Mouse (Mus musculus) embryonic facial prominence, embryonic 12.5 days (tissue): Measurements from ENCODE around the gene Syt2. TPM values are rescaled to one million over a fixed set of nuclear protein-coding genes. Genes with fewer than 3 reads are reported as not detected.

Source experiments
- ATAC-seq: fragments of 200-750 bp; cut with Nextera tagmentation; 2 replicates; pipeline ENCODE4 v1.8.0; 2017; ENCODE audit not compliant: insufficient number of reproducible peaks, insufficient read depth, low FRiP score, low TSS enrichment
- H3K27ac ChIP-seq: fragments of 300-500 bp; sonication (generic); 2 replicates; pipeline ENCODE4 v1.5.1; 2016; ENCODE audit warnings: mild to moderate bottlenecking
- H3K27me3 ChIP-seq: fragments of 300-500 bp; sonication (generic); 2 replicates; pipeline ENCODE4 v1.6.1; 2016; ENCODE audit warnings: mild to moderate bottlenecking, moderate library complexity
- H3K36me3 ChIP-seq: fragments of 300-500 bp; sonication (generic); 2 replicates; pipeline ENCODE4 v1.6.1; 2016; ENCODE audit warnings: mild to moderate bottlenecking
- H3K4me1 ChIP-seq: fragments of 300-500 bp; sonication (generic); 2 replicates; pipeline ENCODE4 v1.6.1; 2016
- H3K4me2 ChIP-seq: fragments of 300-500 bp; sonication (generic); replicated peaks from 2 replicates; pipeline ENCODE4 v1.6.1; 2016; ENCODE audit warnings: mild to moderate bottlenecking, moderate library complexity
- H3K4me3 ChIP-seq: fragments of 300-500 bp; sonication (generic); 2 replicates; pipeline ENCODE4 v1.5.1; 2016; ENCODE audit warnings: mild to moderate bottlenecking
- H3K9ac ChIP-seq: fragments of 300-500 bp; sonication (generic); 2 replicates; pipeline ENCODE4 v1.6.1; 2016; ENCODE audit warnings: mild to moderate bottlenecking, moderate library complexity
- H3K9me3 ChIP-seq: fragments of 300-500 bp; sonication (generic); 2 replicates; pipeline ENCODE4 v1.6.1; 2016; ENCODE audit warnings: mild to moderate bottlenecking, moderate library complexity
- WGBS: fragments of 180-500 bp; shearing (Covaris S2); methylation state at CpG from one replicate; pipeline ENCODE4 v1.1.7; 2016; 5-methylcytosine and 5-hydroxymethylcytosine counted together
- polyA plus RNA-seq: library from polyadenylated mRNA; unstranded; fragments of >200 nt; fragmentation: Nextera tagmentation; extraction: Ambion mirVana; gene quantifications from 2 replicates; pipeline ENCODE4 v1.2.1, GENCODE M21; 2016

Syt2 gene
- polyA plus RNA-seq, 1 experiment from 2014 or later: 2.4 TPM

DNA sequence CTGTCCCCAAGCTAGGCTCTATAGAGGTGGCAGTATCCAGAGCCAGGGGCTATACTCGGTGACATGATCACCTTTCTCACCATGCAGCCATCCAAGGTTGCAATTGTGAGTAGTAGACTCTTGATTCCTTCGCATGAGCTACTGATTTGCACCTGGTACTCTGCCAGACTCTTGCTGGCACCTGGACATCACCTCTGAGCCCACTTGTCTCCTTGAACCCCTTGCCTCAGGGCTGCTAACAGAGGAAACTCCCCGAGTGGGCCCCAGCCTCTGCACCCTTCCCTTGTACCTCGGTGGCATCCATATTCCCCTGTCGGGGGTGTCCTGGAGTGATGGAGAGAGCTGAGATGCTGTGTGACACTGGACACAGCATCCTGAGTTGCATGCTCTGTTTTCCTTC lies 75.0 kb downstream of the Syt2 start:
- Histone ChIP-seq H3K27ac (no peak overlapping the region), H3K9ac (no peak overlapping the region)
- 75% methylated on average over 5 of the region's 5 CpGs for WGBS

DNA sequence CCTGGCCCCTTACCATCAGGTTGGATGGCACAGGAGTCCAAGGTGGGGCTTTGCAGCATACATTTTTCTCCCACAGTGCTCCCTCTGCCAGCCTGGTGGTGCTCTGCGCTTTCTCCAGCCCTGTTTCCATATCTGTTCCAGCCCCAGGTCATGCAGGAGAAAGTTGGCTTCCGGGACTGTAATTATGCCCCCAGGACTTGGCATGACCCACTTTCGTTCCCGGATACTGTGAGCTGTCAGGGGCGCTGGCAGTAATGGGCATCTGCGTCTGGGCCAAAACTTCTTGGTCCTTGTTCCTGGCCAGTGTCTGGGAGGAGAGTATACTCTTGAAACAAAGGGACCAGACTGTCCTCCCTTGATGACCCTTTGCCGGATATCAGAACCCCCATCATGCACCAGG lies 76.4 kb downstream of the Syt2 start:
- Histone ChIP-seq H3K9me3 (no peaks in the 10 kb centered on the region), H3K9ac (no peak overlapping the region), H3K36me3 (no peaks in the 10 kb centered on the region), H3K4me1 (no peaks in the 10 kb centered on the region), H3K27me3 (no peaks in the 10 kb centered on the region), H3K4me2 (no peak overlapping the region), H3K4me3 (no peak overlapping the region), H3K27ac (no peak overlapping the region)
- 80% methylated on average over 7 of the region's 7 CpGs for WGBS
- no peak for ATAC-seq

More for the DNA sequence above, 75.0 kb downstream of the Syt2 start:
- no peak for ATAC-seq
- Histone ChIP-seq H3K4me1 (no peaks in the 10 kb centered on the region), H3K36me3 (no peaks in the 10 kb centered on the region), H3K9me3 (no peaks in the 10 kb centered on the region), H3K4me3 (no peak overlapping the region), H3K4me2 (no peak overlapping the region), H3K27me3 (no peaks in the 10 kb centered on the region)

DNA sequence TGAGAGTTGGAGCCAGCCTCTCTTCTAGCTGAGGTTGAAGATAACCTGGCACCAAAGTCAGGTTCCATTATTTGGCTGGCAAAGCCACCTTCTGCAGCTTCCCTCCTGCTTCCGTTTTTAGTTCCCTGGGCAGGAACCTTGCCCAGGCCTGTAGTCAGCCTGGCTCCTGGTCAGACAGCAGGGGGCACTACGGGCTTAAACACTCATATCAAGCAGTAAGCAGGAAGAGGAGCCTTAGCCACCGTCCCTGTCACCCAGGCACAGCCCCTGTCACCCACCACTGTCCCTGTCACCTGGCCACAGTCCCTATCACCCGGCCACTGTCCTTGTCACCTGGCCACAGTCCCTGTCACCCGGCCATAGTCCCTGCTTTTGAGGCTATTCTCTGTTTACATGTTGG lies 78.8 kb downstream of the Syt2 start:
- no peak overlapping the region for H3K9ac ChIP-seq
- no peaks in the 10 kb centered on the region for H3K9me3 ChIP-seq
- H3K4me3 ChIP-seq: no peak overlapping the region
- H3K36me3 ChIP-seq: no peaks in the 10 kb centered on the region
- no peak for ATAC-seq
- H3K27me3 ChIP-seq: no peaks in the 10 kb centered on the region
- no peaks in the 10 kb centered on the region for H3K4me1 ChIP-seq
- H3K4me2 ChIP-seq: no peak overlapping the region
- WGBS: 42% methylated on average over 5 of the region's 5 CpGs
- no peak overlapping the region for H3K27ac ChIP-seq

DNA sequence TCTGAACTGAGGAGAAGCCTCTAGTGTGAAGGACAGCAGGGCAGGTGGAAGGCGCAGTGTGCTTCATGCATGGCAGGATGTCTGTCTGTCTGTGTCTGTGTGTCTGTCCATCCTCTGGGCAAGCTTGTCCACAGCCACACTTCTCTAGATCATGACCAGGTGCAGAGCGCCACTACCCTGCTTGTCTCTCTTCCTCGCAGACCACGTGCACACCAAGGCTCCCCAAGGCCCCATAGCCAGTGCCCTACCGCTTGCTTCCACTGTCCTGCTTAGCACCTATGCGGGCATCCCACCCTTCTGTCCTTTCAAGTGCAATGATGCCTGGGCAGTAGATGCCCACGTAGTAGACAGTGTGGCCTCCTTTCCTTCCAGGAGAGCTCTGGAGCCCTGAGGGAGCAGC lies 80.0 kb downstream of the Syt2 start:
- H3K9ac ChIP-seq: no peak overlapping the region
- ATAC-seq: no peak

DNA sequence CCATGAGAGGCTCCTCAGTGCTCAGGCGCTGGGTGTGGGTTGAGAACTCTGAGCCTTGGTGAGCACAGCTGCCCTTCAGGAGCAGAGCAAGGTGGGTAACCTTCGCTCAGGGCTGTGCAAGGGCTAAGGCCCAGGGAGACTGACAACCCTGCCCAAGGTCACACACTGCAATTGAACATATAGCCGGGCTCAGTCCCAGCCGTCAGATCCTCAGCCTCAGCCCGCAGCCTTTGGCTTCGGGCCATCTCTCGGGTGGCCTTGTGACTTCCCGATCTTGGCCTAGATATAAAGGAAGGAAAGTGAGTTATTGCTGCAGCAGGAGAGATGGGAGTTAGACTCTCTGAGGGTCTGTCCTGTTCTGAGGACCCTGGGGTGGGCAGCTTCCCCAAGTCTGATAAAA lies 80.8 kb downstream of the Syt2 start:
- Histone ChIP-seq H3K4me1 (no peaks in the 10 kb centered on the region), H3K4me2 (no peak overlapping the region), H3K27ac (no peak overlapping the region), H3K27me3 (no peaks in the 10 kb centered on the region), H3K4me3 (no peak overlapping the region), H3K9me3 (no peaks in the 10 kb centered on the region), H3K36me3 (no peaks in the 10 kb centered on the region), H3K9ac (no peak overlapping the region)
- WGBS: 80% methylated on average over 8 of the region's 8 CpGs
- no peak for ATAC-seq

More for the DNA sequence above, 80.0 kb downstream of the Syt2 start:
- Histone ChIP-seq H3K4me3 (no peak overlapping the region), H3K27me3 (no peaks in the 10 kb centered on the region), H3K4me1 (no peaks in the 10 kb centered on the region), H3K36me3 (no peaks in the 10 kb centered on the region), H3K27ac (no peak overlapping the region), H3K9me3 (no peaks in the 10 kb centered on the region), H3K4me2 (no peak overlapping the region)
- WGBS: 87% methylated on average over 7 of the region's 7 CpGs

DNA sequence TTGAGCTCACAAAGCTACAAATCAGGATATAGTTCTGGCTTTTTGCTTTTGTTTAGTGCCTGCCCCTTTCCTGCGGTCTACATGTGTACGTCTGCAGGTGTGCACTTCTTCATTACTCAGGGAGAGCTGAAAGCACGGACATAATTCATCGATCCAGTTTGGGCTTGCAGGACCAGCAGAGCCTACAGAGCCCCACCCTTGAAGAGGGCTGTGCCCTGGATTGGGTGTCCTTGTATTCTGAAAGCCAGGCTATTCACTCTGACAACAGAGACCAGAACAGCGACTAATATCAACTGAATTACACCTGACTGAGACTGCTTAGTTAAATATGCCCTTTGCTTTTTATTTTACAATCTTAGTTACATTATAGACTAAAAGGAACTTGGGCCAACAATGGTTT lies 87.2 kb downstream of the Syt2 start:
- no peaks in the 10 kb centered on the region for H3K27me3 ChIP-seq

DNA sequence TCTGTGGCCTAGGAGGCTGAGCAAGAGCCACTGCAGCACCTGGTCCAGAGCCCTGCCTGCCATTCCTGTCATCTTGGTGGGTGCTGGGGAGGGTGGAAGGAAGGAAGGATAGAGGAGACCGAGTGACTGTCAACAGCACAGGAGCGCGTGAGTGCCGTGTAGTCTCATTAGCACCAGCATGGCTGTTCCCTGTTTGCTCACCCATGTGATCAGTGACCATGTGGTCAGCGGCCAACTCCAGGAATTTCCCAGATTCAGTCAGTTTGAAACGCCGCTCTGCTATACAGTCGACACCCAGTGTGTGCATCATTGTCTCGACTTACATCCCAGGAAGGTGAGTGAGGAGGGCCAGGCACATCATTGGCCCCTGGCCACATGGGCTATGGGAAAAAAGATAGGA lies 91.0 kb downstream of the Syt2 start:
- no peaks in the 10 kb centered on the region for H3K36me3 ChIP-seq
- no peak for ATAC-seq
- no peaks in the 10 kb centered on the region for H3K27me3 ChIP-seq
- H3K4me2 ChIP-seq: no peak overlapping the region
- no peak overlapping the region for H3K27ac ChIP-seq
- 66% methylated on average over 9 of the region's 9 CpGs for WGBS
- H3K4me3 ChIP-seq: no peak overlapping the region
- no peak overlapping the region for H3K9ac ChIP-seq
- no peaks in the 10 kb centered on the region for H3K4me1 ChIP-seq
- H3K9me3 ChIP-seq: no peaks in the 10 kb centered on the region

More for the DNA sequence above, 87.2 kb downstream of the Syt2 start:
- H3K9ac ChIP-seq: no peak overlapping the region
- no peaks in the 10 kb centered on the region for H3K4me1 ChIP-seq
- no peaks in the 10 kb centered on the region for H3K9me3 ChIP-seq
- WGBS: 83% methylated on average over 5 of the region's 5 CpGs
- no peaks in the 10 kb centered on the region for H3K36me3 ChIP-seq
- H3K4me3 ChIP-seq: no peak overlapping the region
- H3K4me2 ChIP-seq: no peak overlapping the region
- H3K27ac ChIP-seq: no peak overlapping the region
- no peak for ATAC-seq

DNA sequence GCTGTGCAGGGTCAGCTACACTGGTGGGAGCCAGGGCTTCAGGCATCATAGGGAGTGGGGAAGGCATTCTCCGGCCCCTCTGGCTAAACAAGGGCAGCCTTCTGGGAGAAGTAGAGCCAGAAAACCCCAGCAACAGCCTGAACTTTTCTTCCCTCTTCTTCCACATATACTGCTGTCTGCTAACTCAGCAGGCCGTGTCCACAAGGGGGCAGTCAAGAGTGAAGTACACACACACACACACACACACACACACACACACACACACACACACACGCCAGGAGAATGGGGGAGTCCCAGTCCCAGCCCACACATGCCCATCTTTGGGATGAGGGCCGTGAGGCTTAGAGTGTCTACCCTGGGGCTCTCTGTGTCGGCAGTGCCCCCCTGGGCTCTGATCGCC lies 95.0 kb downstream of the Syt2 start:
- Histone ChIP-seq H3K27ac (no peak overlapping the region), H3K27me3 (no peaks in the 10 kb centered on the region), H3K4me1 (no peaks in the 10 kb centered on the region), H3K9ac (no peak overlapping the region), H3K9me3 (no peaks in the 10 kb centered on the region), H3K36me3 (no peaks in the 10 kb centered on the region), H3K4me3 (no peak overlapping the region), H3K4me2 (no peak overlapping the region)
- 58% methylated on average over 6 of the region's 6 CpGs for WGBS
- ATAC-seq: no peak

DNA sequence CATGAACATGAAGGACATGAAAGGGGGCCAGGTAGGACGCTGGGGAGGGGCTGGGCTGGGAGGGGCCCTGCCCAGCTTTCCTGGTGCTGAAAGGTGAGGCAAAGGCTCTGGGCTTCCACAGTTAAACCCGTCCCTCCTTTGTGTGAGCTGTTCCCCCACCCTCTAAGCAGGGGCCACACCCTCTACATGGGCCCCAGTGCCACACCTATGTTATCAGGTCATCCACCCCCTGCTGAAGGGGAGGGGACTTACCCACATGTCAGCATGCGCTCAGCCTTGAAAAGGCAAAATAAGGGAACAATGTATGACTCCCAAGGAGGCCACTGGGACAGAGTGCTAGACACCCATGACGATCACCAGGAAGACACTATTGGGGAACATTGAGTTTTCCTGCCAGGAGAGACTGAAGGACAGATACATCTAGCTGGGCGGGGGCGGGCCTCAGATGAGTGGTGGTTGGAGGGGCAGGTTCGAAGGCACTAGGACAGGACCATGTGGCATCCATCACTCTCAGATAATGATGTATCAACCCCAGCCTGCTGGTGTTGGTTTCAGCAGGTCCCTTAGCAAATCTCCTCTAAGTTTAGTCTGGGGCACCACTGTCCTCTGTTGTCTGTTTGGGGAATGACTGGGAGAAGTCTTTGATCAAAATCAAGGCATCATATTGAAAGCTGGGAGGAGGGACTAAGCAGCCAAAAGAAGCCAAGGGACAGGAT lies 95.6 kb downstream of the Syt2 start:
- Histone ChIP-seq H3K27me3 (no peaks in the 10 kb centered on the region), H3K36me3 (no peaks in the 10 kb centered on the region), H3K4me1 (no peaks in the 10 kb centered on the region), H3K4me2 (no peak overlapping the region), H3K9ac (no peak overlapping the region), H3K9me3 (no peaks in the 10 kb centered on the region), H3K4me3 (no peak overlapping the region), H3K27ac (no peak overlapping the region)
- 84% methylated on average over 7 of the region's 7 CpGs for WGBS
- no peak for ATAC-seq

DNA sequence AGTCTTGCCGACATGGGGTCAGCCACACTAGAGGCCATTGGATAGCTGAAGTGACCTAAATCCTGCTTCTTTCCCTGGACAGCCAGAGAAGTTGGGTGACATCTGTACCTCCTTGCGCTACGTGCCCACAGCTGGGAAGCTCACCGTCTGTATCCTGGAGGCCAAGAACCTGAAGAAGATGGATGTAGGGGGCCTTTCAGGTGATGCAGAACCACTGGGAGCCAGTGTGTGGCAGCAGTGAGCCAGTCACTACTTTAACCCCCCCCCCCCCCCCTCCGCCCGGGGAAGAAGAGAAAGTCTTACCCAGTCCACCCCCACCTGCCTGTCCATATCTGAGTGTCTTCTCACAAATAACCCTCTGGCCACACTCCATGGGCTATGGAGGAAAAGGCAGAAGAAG lies 99.2 kb downstream of the Syt2 start:
- no peak overlapping the region for H3K4me3 ChIP-seq
- no peaks in the 10 kb centered on the region for H3K27me3 ChIP-seq
- no peak overlapping the region for H3K9ac ChIP-seq
- no peaks in the 10 kb centered on the region for H3K4me1 ChIP-seq
- 54% methylated on average over 6 of the region's 6 CpGs for WGBS
- H3K27ac ChIP-seq: no peak overlapping the region
- no peak for ATAC-seq
- no peak overlapping the region for H3K4me2 ChIP-seq
- no peaks in the 10 kb centered on the region for H3K9me3 ChIP-seq
- no peaks in the 10 kb centered on the region for H3K36me3 ChIP-seq

DNA sequence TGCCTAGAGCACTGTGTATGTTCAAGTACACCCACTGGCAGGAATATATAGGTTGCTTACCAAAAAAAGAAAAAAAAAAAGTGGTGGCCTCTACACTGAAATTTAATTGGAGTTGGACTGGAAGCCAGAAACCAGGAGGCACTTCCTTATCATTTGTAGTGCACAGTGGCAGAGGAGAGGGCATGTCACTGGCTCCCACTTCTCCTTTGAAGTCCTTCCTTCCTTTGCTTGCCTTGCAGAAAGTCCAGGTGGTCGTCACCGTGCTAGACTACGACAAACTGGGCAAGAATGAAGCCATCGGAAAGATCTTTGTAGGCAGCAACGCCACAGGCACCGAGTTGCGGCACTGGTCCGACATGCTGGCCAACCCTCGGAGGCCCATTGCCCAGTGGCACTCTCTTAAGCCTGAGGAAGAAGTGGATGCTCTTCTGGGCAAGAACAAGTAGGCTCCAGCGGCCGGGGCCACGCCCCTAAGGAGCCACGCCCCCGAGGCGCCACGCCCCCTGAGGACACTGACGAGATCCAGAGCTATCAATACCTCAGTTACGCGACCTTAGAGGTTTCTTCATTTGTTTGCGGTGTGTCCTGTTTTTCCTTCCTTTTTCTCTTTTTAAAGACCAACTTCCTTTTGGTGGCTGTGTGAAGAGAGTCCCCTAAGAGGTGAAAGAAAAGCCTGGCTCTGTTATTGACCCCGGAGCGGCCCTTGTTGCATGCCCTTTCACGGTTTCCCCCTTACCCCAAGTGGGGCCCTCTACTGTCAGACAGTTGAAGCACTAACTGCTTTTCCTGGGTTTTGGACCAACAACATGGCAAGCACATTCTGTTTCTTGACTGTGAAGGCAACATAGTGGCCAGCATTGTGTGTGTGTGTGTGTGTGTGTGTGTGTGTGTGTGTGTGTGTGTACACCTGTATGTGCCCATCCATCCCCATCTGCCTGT lies 101.0 kb downstream of the Syt2 start:
- H3K27me3 ChIP-seq: peaks cover 3% of the 10 kb centered on the region; the same call in 1 of the 2 replicates
- H3K4me2 ChIP-seq: no peak overlapping the region
- H3K4me3 ChIP-seq: no peak overlapping the region
- no peak overlapping the region for H3K9ac ChIP-seq
- H3K27ac ChIP-seq: no peak overlapping the region
- WGBS: 21% methylated on average over 23 of the region's 23 CpGs
- no peaks in the 10 kb centered on the region for H3K36me3 ChIP-seq
- H3K9me3 ChIP-seq: no peaks in the 10 kb centered on the region
- no peak for ATAC-seq
- H3K4me1 ChIP-seq: peaks cover 9% of the 10 kb centered on the region; the same call in 1 of the 2 replicates

DNA sequence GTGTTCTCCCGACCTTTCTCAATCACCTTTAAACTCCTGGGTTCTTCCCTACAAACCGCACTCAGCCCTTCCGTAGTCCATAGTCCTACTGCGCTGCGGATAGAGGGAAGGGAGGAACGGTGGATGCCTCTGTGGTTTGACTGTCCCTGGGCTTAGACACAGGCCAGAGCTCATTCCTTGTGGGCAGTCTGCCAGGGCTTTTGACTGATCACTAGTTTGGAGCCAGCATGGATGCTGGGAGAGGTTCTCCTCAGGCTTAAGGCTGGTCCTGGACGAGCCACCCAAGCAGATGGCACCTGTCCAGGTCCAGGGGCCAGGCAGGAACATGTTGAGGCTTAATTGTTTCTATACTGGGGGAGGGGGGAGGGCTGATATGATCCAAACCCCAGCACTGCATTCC lies 103.4 kb downstream of the Syt2 start:
- H3K4me1 ChIP-seq: peaks cover 27% of the 10 kb centered on the region
- H3K4me3 ChIP-seq: no peak overlapping the region
- no peaks in the 10 kb centered on the region for H3K9me3 ChIP-seq
- no peak overlapping the region for H3K27ac ChIP-seq
- 82% methylated on average over 7 of the region's 7 CpGs for WGBS
- H3K27me3 ChIP-seq: peaks cover 3% of the 10 kb centered on the region; the same call in 1 of the 2 replicates
- no peak for ATAC-seq
- no peaks in the 10 kb centered on the region for H3K36me3 ChIP-seq
- no peak overlapping the region for H3K4me2 ChIP-seq
- H3K9ac ChIP-seq: no peak overlapping the region
